Mouse (Mus musculus) small intestine, adult 2 months (tissue): Measurements from ENCODE around the gene Nkx1-1.

Experiments
- CTCF ChIP-seq: fragments of 200-500 bp; IDR thresholded peaks from 2 replicates; pipeline ENCODE4 v1.5.1; 2012; ENCODE audit warnings: low read depth, mild to moderate bottlenecking, control low read depth, inconsistent platforms, low read length, moderate library complexity, mixed read lengths; ENCODE audit not compliant: insufficient replicate concordance, insufficient read length; ENCODE audit errors: extremely low read depth
- POLR2A ChIP-seq: fragments of 200-500 bp; IDR thresholded peaks from 2 replicates; pipeline ENCODE4 v1.6.1; 2012; ENCODE audit warnings: low read depth, mild to moderate bottlenecking, control low read depth, inconsistent platforms, low read length, moderate library complexity

DNA sequence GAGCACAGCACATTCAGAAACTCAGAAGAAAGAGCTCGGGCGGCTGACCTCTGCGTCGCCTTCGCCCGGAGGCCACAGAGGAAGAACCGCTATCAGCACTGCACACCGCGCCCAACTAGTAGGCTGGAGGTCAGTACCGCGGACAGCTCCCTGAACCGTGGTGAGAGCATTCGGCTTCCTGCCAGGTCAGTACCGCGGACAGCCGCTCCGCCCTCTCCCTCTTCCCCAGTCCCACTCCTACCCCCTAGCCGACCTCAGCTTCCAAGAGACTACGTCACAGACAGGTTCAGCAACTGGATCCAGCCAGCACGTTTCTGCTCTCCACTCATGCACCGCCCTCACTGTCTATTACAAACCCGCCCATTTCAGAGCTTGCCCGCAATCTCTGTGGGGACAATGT, 4.4 kb upstream of the Nkx1-1 start:
- no peak for TF ChIP-seq CTCF
- no peak for TF ChIP-seq POLR2A
